9 mouse cellular contexts compared by ENCODE assay signal in genomic region chr13:18174003-18174402, GRCm38 (mm10).
DNase-seq lines count a peak whose midpoint lies in the region; ATAC-seq and TF ChIP-seq lines count a peak whose summit lies in the region.
"Had no signal": no experiment of that assay in that cellular context is flagged by ENCODE, and none has a peak within 500 bp of the region (broad histone marks: within the 10 kb centered on the region; RNA-seq: fewer than 3 reads in every experiment).

No protein-coding gene starts in this region.

- H3K27me3 ChIP-seq in hindbrain, embryonic 10.5 days (ENCODE audit: insufficient read depth, poor library complexity, severe bottlenecking), result no peaks in the 10 kb centered on the region
- H3K27me3 ChIP-seq in hindbrain, embryonic 13.5 days, result no peaks in the 10 kb centered on the region
- no peaks in the 10 kb centered on the region for H3K27me3 ChIP-seq in limb, embryonic 14.5 days (ENCODE audit: control insufficient read depth, insufficient read depth, low read length)
- H3K27me3 ChIP-seq: neural tube, embryonic 13.5 days had no signal

- no peaks in the 10 kb centered on the region for H3K36me3 ChIP-seq in hindbrain, embryonic 10.5 days
- no peaks in the 10 kb centered on the region for H3K36me3 ChIP-seq in hindbrain, embryonic 13.5 days
- H3K36me3 ChIP-seq in limb, embryonic 14.5 days (ENCODE audit: control insufficient read depth, insufficient read depth, low read length), result no peaks in the 10 kb centered on the region
- H3K36me3 ChIP-seq: neural tube, embryonic 13.5 days had no signal

- 51% methylated on average over 3 of the region's 3 CpGs for WGBS in hindbrain, embryonic 10.5 days
- WGBS in hindbrain, embryonic 13.5 days, result 58% methylated on average over 3 of the region's 3 CpGs
- WGBS in limb, embryonic 14.5 days, result 55% methylated on average over 3 of the region's 3 CpGs

- no peak overlapping the region for H3K27ac ChIP-seq in hindbrain, embryonic 10.5 days
- no peak overlapping the region for H3K27ac ChIP-seq in hindbrain, embryonic 13.5 days
- H3K27ac ChIP-seq in limb, embryonic 14.5 days (replicated peaks; ENCODE audit: low read depth, low read length), result no peak overlapping the region
- H3K27ac ChIP-seq: neural tube, embryonic 13.5 days had no signal

- H3K9ac ChIP-seq in hindbrain, embryonic 13.5 days, result no peak overlapping the region
- no peak overlapping the region for H3K9ac ChIP-seq in limb, embryonic 14.5 days (ENCODE audit: low read depth, low read length, severe bottlenecking)
- H3K9ac ChIP-seq: neural tube, embryonic 13.5 days had no signal

- peak; percentile 33 for DNase-seq in hindbrain, embryonic 10.5 days (ENCODE audit: low spot score)
- peak; percentile 31 to 51 for DNase-seq in right cerebral cortex, postnatal 10 days (ENCODE audit: low spot score in 2 of 2)
- no peak for DNase-seq in right cerebral cortex, postnatal 25 days
- DNase-seq in adrenal gland, postnatal 14 days, result peak; percentile 47
- DNase-seq in limb, embryonic 14.5 days (ENCODE audit: low spot score), result peak; percentile 14
- DNase-seq in layer of hippocampus, adult 9-11 months, result no peak

- H3K9me3 ChIP-seq in hindbrain, embryonic 10.5 days, result no peaks in the 10 kb centered on the region
- no peaks in the 10 kb centered on the region for H3K9me3 ChIP-seq in hindbrain, embryonic 13.5 days
- H3K9me3 ChIP-seq in limb, embryonic 14.5 days (ENCODE audit: control insufficient read depth, low read length), result no peaks in the 10 kb centered on the region
- H3K9me3 ChIP-seq: neural tube, embryonic 13.5 days had no signal

- TF ChIP-seq POLR2A in limb, embryonic 14.5 days (IDR thresholded peaks at IDR 0.05; ENCODE audit: borderline replicate concordance, extremely low read depth, insufficient read depth, insufficient read length), result no peak

- peaks cover 11% of the 10 kb centered on the region; the same call in 1 of the 2 replicates for H3K4me1 ChIP-seq in hindbrain, embryonic 10.5 days (replicated peaks)
- H3K4me1 ChIP-seq in hindbrain, embryonic 13.5 days (replicated peaks), result peaks cover 4% of the 10 kb centered on the region; the same call in 1 of the 2 replicates
- H3K4me1 ChIP-seq in limb, embryonic 14.5 days (ENCODE audit: control insufficient read depth, insufficient read depth, low read length), result peaks cover 4% of the 10 kb centered on the region; the same call in 1 of the 2 replicates

- ATAC-seq in hindbrain, embryonic 13.5 days (ENCODE audit: low FRiP score), result no peak
- ATAC-seq in limb, embryonic 14.5 days (ENCODE audit: low FRiP score, low read depth), result no peak
- ATAC-seq in inflammation-experienced regulatory T-cells, adult 6 months, result no peak

- no peak overlapping the region for H3K4me2 ChIP-seq in hindbrain, embryonic 13.5 days
- H3K4me2 ChIP-seq in limb, embryonic 14.5 days (replicated peaks; ENCODE audit: low read depth, low read length, severe bottlenecking), result no peak overlapping the region
- H3K4me2 ChIP-seq: neural tube, embryonic 13.5 days had no signal

- H3K4me3 ChIP-seq in hindbrain, embryonic 10.5 days, result no peak overlapping the region
- H3K4me3 ChIP-seq in hindbrain, embryonic 13.5 days, result no peak overlapping the region
- no peak overlapping the region for H3K4me3 ChIP-seq in limb, embryonic 14.5 days (replicated peaks; ENCODE audit: low read length)
- H3K4me3 ChIP-seq: neural tube, embryonic 13.5 days had no signal

Comparison
In these comparisons a context has a peak if more than half of its experiments do, and no peak if none do; other contexts are left out.
1. DNase-seq: peak in hindbrain, embryonic 10.5 days (single experiment), right cerebral cortex, postnatal 10 days (2 of 2), adrenal gland, postnatal 14 days (single experiment) and limb, embryonic 14.5 days (single experiment); none in right cerebral cortex, postnatal 25 days (single experiment) and layer of hippocampus, adult 9-11 months (single experiment).